Mouse (Mus musculus) kidney, adult 2 months (tissue): ENCODE data around the gene H2afv. TPM values are rescaled to one million over a fixed set of nuclear protein-coding genes. Genes with fewer than 3 reads are reported as not detected.

Experiments used
- DNase-seq: peaks from one replicate; pipeline ENCODE4 v3.0.0; 2021
- H3K27ac ChIP-seq: fragments of 200-500 bp; 2 replicates; pipeline ENCODE4 v1.5.1; 2012; ENCODE audit warnings: low read depth, low read length, control low read depth, inconsistent platforms; ENCODE audit not compliant: insufficient read depth
- H3K27me3 ChIP-seq: fragments of 200-500 bp; replicated peaks from 2 replicates; pipeline ENCODE4 v1.6.1; 2012; ENCODE audit warnings: mild to moderate bottlenecking, moderate library complexity, low read length, inconsistent platforms; ENCODE audit not compliant: control insufficient read depth, insufficient read depth
- H3K36me3 ChIP-seq: fragments of 200-500 bp; 2 replicates; pipeline ENCODE4 v1.6.1; 2012; ENCODE audit warnings: mild to moderate bottlenecking, moderate library complexity, low read length, inconsistent platforms; ENCODE audit not compliant: control insufficient read depth, insufficient read depth
- H3K4me1 ChIP-seq: fragments of 200-500 bp; 2 replicates; pipeline ENCODE4 v1.6.1; 2011; ENCODE audit warnings: low read length; ENCODE audit not compliant: control insufficient read depth, insufficient read depth
- H3K4me3 ChIP-seq: fragments of 200-500 bp; 2 replicates; pipeline ENCODE4 v1.5.1; 2011; ENCODE audit warnings: mild to moderate bottlenecking, low read depth, low read length, control low read depth; ENCODE audit not compliant: insufficient read depth
- CTCF ChIP-seq: fragments of 200-500 bp; conservative IDR thresholded peaks from 2 replicates; pipeline ENCODE4 v1.5.1; 2011; ENCODE audit warnings: low read depth, mild to moderate bottlenecking, control low read depth, low read length, moderate library complexity, mixed read lengths; ENCODE audit not compliant: insufficient read depth, insufficient read length
- POLR2A ChIP-seq: fragments of 200-500 bp; IDR thresholded peaks from one replicate; pipeline ENCODE4 v1.6.1; 2011; ENCODE audit warnings: low read depth, low read length, control low read depth
- WGBS: fragments of 180-500 bp; shearing (Covaris S2); methylation state at CpG from one replicate; pipeline ENCODE4 v1.1.7; 2018; 5-methylcytosine and 5-hydroxymethylcytosine counted together
- polyA plus RNA-seq: library from polyadenylated mRNA; depleted of rRNA; stranded (reverse); fragments of >200 nt; gene quantifications from 2 replicates; pipeline ENCODE4 v1.2.3, GENCODE M21; 2012

The H2afv gene
- polyA plus RNA-seq, 1 experiment: 76.1 TPM

DNA sequence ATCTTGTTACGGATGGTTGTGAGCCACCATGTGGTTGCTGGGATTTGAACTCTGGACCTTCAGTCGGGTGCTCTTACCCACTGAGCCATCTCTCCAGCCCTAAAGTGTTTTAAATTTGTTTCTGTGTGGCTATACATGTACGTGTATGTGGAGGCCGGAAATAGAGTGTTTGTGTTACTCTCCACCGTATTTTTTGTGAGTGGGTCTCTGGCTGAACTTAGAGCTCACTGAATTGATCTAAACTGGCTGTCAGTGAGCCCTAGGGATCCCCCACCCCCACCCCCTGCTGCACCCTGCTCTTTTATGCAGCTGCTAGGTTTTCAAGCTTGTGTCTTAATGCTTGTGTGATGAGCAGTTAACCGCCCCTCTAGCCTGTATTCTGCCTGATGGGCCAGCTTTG is 32.6 kb upstream of the H2afv start:
- Histone ChIP-seq H3K27me3 (no peaks in the 10 kb centered on the region), H3K4me3 (no peak overlapping the region), H3K4me1 (peaks cover 5% of the 10 kb centered on the region; the same call in 1 of the 2 replicates), H3K27ac (no peak overlapping the region), H3K36me3 (peaks cover 2% of the 10 kb centered on the region; the same call in 1 of the 2 replicates)
- DNase-seq: no peak
- TF ChIP-seq POLR2A (no peak), CTCF (no peak)
- 67% methylated on average over 6 of the region's 6 CpGs for WGBS

- no peaks in the 10 kb centered on the region for H3K27me3 ChIP-seq
- peak within 1 kb of the TSS; percentile 65 for H3K4me3 ChIP-seq
- peak; percentile 94 for DNase-seq
- TF ChIP-seq CTCF: no peak
- peak; percentile 35 for TF ChIP-seq POLR2A
- peaks cover 10% of the 10 kb centered on the region; the same call in 1 of the 2 replicates for H3K4me1 ChIP-seq
- 14% methylated on average over 76 of the region's 76 CpGs for WGBS
- H3K27ac ChIP-seq: peak within 1 kb of the TSS; percentile 88
- H3K36me3 ChIP-seq: peaks cover 2% of the 10 kb centered on the region; the same call in 1 of the 2 replicates
Measured at GRCm38 (mm10) chr11:6475867-6476484, 31.7 kb upstream of the H2afv start, which contains the start of gene Purb. TSS of gene Purb (minus strand) at chr11:6475917.

- WGBS: under 1% methylated on average over 109 of the region's 109 CpGs
- Histone ChIP-seq H3K27ac (peak overlapping the region; percentile 88), H3K36me3 (peaks cover 2% of the 10 kb centered on the region; the same call in 1 of the 2 replicates), H3K27me3 (no peaks in the 10 kb centered on the region), H3K4me3 (peak overlapping the region; percentile 65), H3K4me1 (peaks cover 13% of the 10 kb centered on the region; the same call in 1 of the 2 replicates)
- DNase-seq: peak; percentile 65
- TF ChIP-seq POLR2A: no peak
- TF ChIP-seq CTCF: no peak
Measured at GRCm38 (mm10) chr11:6474874-6475731, 30.9 kb upstream of the H2afv start.

GRCm38 (mm10) chr11:6474381-6474780 is 30.1 kb upstream of the H2afv start:
- WGBS: 17% methylated on average over 6 of the region's 6 CpGs
- peaks cover 2% of the 10 kb centered on the region; the same call in 1 of the 2 replicates for H3K36me3 ChIP-seq
- no peak overlapping the region for H3K27ac ChIP-seq
- peaks cover 13% of the 10 kb centered on the region; the same call in 1 of the 2 replicates for H3K4me1 ChIP-seq
- peak overlapping the region; percentile 65 for H3K4me3 ChIP-seq
- no peaks in the 10 kb centered on the region for H3K27me3 ChIP-seq
- TF ChIP-seq POLR2A: no peak
- TF ChIP-seq CTCF: no peak
- no peak for DNase-seq

- H3K36me3 ChIP-seq: peaks cover 2% of the 10 kb centered on the region; the same call in 1 of the 2 replicates
- peaks cover 23% of the 10 kb centered on the region; the same call in 1 of the 2 replicates for H3K4me1 ChIP-seq
- no peak for TF ChIP-seq CTCF
- TF ChIP-seq POLR2A: no peak
- H3K27me3 ChIP-seq: no peaks in the 10 kb centered on the region
- no peak overlapping the region for H3K4me3 ChIP-seq
- DNase-seq: no peak
- no peak overlapping the region for H3K27ac ChIP-seq
Measured at GRCm38 (mm10) chr11:6472076-6472475, 27.8 kb upstream of the H2afv start.

- H3K4me3 ChIP-seq: no peak overlapping the region
- no peak overlapping the region for H3K27ac ChIP-seq
- H3K36me3 ChIP-seq: peaks cover 2% of the 10 kb centered on the region; the same call in 1 of the 2 replicates
- no peaks in the 10 kb centered on the region for H3K27me3 ChIP-seq
- TF ChIP-seq POLR2A (no peak), CTCF (no peak)
- no peak for DNase-seq
- H3K4me1 ChIP-seq: peaks cover 23% of the 10 kb centered on the region; the same call in 1 of the 2 replicates
- WGBS: 2% methylated on average over 1 of the region's 1 CpGs
Measured at GRCm38 (mm10) chr11:6471493-6471892, 27.2 kb upstream of the H2afv start.

DNA sequence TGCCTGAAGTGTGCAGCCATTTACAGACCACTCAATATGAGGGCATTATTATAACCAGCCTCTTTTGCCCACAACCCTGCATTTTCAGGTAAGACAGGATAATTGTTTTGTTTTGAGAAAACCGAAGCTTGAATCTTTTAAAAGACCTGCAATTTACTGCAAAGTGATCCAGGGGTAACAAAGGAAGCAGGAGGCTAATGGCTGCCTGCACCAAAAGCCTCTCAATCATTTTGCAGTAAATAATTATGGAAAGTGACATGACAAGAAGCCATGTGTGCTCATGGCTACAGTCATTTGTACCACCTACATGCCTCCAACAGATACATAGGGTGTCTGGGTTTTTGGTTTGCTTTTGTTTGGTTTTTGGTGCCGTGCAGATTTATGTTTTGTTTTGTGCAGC is 26.8 kb upstream of the H2afv start:
- H3K4me3 ChIP-seq: no peak overlapping the region
- H3K27me3 ChIP-seq: no peaks in the 10 kb centered on the region
- no peak for DNase-seq
- TF ChIP-seq CTCF (no peak), POLR2A (no peak)
- peak overlapping the region; percentile 23; the same call in 1 of the 2 replicates for H3K27ac ChIP-seq
- H3K36me3 ChIP-seq: peaks cover 2% of the 10 kb centered on the region; the same call in 1 of the 2 replicates
- 41% methylated on average over 2 of the region's 2 CpGs for WGBS
- peaks cover 23% of the 10 kb centered on the region; the same call in 1 of the 2 replicates for H3K4me1 ChIP-seq
